Mouse (Mus musculus): ENCODE results near the gene Nfe2l1. TPM values are rescaled to one million over a fixed set of nuclear protein-coding genes. Genes with fewer than 3 reads are reported as not detected.
"Not testable (repeated sequence)": the region's sequence is repeated elsewhere in the genome, so short reads cannot be mapped to it uniquely, and the experiment has no call there.

Gene Nfe2l1
- polyA plus RNA-seq, 1 experiment from 2014 or later, result 31.6 TPM

DNA sequence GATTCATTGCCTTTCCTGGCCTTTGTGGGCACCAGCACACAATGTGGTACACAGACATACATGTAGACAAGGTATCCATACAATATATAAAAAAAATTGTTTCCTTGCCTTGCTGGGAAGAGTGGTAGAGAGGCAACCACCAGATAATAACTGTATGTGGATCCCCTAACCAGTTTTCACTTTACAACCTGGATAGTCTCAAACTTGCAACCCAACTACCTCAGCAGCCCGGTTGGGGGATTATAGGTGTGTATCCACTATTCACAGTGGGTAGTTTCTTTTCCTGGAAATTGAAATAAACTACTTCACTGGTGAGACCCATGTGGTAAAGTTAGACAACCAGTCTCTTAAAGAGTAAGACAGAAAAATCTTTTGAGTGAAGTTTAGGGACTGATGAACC, 13.3 kb downstream of the Nfe2l1 start:
- no peak for ATAC-seq
- WGBS, result 98% methylated on average over 1 of the region's 1 CpGs
- no peaks in the 10 kb centered on the region for H3K27me3 ChIP-seq (replicated peaks; ENCODE audit: control insufficient read depth, insufficient read depth, low read length)
- no peaks in the 10 kb centered on the region for H3K9me3 ChIP-seq (ENCODE audit: control insufficient read depth)
- H3K4me2 ChIP-seq (replicated peaks; ENCODE audit: low read depth), result no peak overlapping the region
- no peaks in the 10 kb centered on the region for H3K4me1 ChIP-seq (replicated peaks; ENCODE audit: control insufficient read depth, insufficient read depth, low read length)
- no peak for TF ChIP-seq CTCF (IDR thresholded peaks at IDR 0.05; ENCODE audit: low read depth)
- H3K4me3 ChIP-seq (ENCODE audit: low read depth, low read length), result no peak overlapping the region
- H3K27ac ChIP-seq (ENCODE audit: low read depth, low read length), result no peak overlapping the region
- peaks cover 68% of the 10 kb centered on the region for H3K36me3 ChIP-seq (ENCODE audit: control insufficient read depth, insufficient read depth)
- H3K9ac ChIP-seq (ENCODE audit: low read depth, low read length), result no peak overlapping the region

GRCm38 (mm10) chr11:96815895-96816294, 13.9 kb downstream of the Nfe2l1 start:
- no peak overlapping the region for H3K4me2 ChIP-seq (replicated peaks; ENCODE audit: low read depth)
- H3K36me3 ChIP-seq (ENCODE audit: control insufficient read depth, insufficient read depth), result peaks cover 62% of the 10 kb centered on the region
- no peaks in the 10 kb centered on the region for H3K4me1 ChIP-seq (replicated peaks; ENCODE audit: control insufficient read depth, insufficient read depth, low read length)
- H3K9me3 ChIP-seq (ENCODE audit: control insufficient read depth), result no peaks in the 10 kb centered on the region
- H3K27me3 ChIP-seq (replicated peaks; ENCODE audit: control insufficient read depth, insufficient read depth, low read length), result no peaks in the 10 kb centered on the region
- no peak for ATAC-seq
- no peak overlapping the region for H3K9ac ChIP-seq (ENCODE audit: low read depth, low read length)
- H3K27ac ChIP-seq (ENCODE audit: low read depth, low read length), result no peak overlapping the region
- no peak for TF ChIP-seq CTCF (IDR thresholded peaks at IDR 0.05; ENCODE audit: low read depth)
- WGBS, result 99% methylated on average over 2 of the region's 2 CpGs
- H3K4me3 ChIP-seq (ENCODE audit: low read depth, low read length), result no peak overlapping the region

DNA sequence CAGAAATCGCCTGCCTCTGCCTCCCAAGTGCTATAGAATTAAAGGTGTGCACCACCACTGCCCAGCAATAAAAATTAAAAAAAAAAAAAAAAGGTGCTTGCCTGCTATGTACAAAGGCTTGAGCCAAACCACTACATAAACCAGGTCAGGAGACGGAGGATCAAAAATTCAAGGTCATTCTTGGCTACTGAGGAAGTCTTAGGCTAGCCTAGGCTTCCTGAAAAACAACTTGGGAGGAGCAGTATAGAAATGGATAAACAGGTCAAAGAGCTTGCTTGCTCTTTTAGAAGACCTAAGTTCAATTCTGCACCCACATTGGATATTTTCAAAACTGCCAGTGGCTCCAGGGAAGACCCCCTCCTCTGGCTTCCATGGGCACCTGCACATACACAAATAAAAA, 15.3 kb downstream of the Nfe2l1 start:
- TF ChIP-seq CTCF (IDR thresholded peaks at IDR 0.05; ENCODE audit: low read depth), result no peak
- WGBS, result 66% methylated on average over 2 of the region's 2 CpGs
- no peak for ATAC-seq
- no peak overlapping the region for H3K4me2 ChIP-seq (replicated peaks; ENCODE audit: low read depth)
- no peaks in the 10 kb centered on the region for H3K9me3 ChIP-seq (ENCODE audit: control insufficient read depth)
- H3K27ac ChIP-seq (ENCODE audit: low read depth, low read length), result no peak overlapping the region
- no peak overlapping the region for H3K9ac ChIP-seq (ENCODE audit: low read depth, low read length)
- no peaks in the 10 kb centered on the region for H3K27me3 ChIP-seq (replicated peaks; ENCODE audit: control insufficient read depth, insufficient read depth, low read length)
- peaks cover 59% of the 10 kb centered on the region for H3K36me3 ChIP-seq (ENCODE audit: control insufficient read depth, insufficient read depth)
- H3K4me3 ChIP-seq (ENCODE audit: low read depth, low read length), result no peak overlapping the region
- H3K4me1 ChIP-seq (replicated peaks; ENCODE audit: control insufficient read depth, insufficient read depth, low read length), result no peaks in the 10 kb centered on the region

DNA sequence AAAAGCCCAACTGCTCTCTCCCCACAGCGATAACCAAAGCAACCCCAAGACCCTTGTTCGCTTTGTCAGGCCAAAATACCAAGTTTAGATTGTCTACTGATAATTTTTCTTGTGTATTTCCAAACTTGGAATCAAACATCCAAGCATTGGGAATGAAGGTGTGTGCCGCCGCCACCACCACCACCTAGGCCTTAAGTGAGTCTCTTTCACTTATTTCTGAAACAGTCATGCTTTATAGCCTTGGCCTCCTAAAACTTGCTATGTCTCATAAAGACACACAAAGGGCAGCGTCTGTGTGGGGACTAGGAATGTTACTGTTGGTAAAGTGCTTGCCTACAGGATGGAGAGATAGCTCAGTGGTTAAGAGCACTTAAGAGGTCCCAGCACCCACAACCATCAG, 15.8 kb downstream of the Nfe2l1 start:
- Histone ChIP-seq H3K9me3 (ENCODE audit: control insufficient read depth) (no peaks in the 10 kb centered on the region), H3K9ac (ENCODE audit: low read depth, low read length) (no peak overlapping the region), H3K4me1 (replicated peaks; ENCODE audit: control insufficient read depth, insufficient read depth, low read length) (no peaks in the 10 kb centered on the region), H3K4me2 (replicated peaks; ENCODE audit: low read depth) (no peak overlapping the region), H3K36me3 (ENCODE audit: control insufficient read depth, insufficient read depth) (peaks cover 59% of the 10 kb centered on the region), H3K27ac (ENCODE audit: low read depth, low read length) (no peak overlapping the region), H3K4me3 (ENCODE audit: low read depth, low read length) (no peak overlapping the region), H3K27me3 (replicated peaks; ENCODE audit: control insufficient read depth, insufficient read depth, low read length) (no peaks in the 10 kb centered on the region)
- ATAC-seq, result no peak
- 89% methylated on average over 5 of the region's 5 CpGs for WGBS
- no peak for TF ChIP-seq CTCF (IDR thresholded peaks at IDR 0.05; ENCODE audit: low read depth)

GRCm38 (mm10) chr11:96813455-96813854, 16.3 kb downstream of the Nfe2l1 start:
- H3K4me2 ChIP-seq (replicated peaks; ENCODE audit: low read depth), result no peak overlapping the region

GRCm38 (mm10) chr11:96811188-96811587, 18.6 kb downstream of the Nfe2l1 start:
- H3K27me3 ChIP-seq (replicated peaks; ENCODE audit: control insufficient read depth, insufficient read depth, low read length); H3K4me3 ChIP-seq (ENCODE audit: low read depth, low read length); ATAC-seq; H3K9me3 ChIP-seq (ENCODE audit: control insufficient read depth); H3K27ac ChIP-seq (ENCODE audit: low read depth, low read length); H3K4me2 ChIP-seq (replicated peaks; ENCODE audit: low read depth); H3K4me1 ChIP-seq (replicated peaks; ENCODE audit: control insufficient read depth, insufficient read depth, low read length); H3K9ac ChIP-seq (ENCODE audit: low read depth, low read length): not testable (repeated sequence)
- 85% methylated on average over 1 of the region's 1 CpGs for WGBS
- H3K36me3 ChIP-seq (ENCODE audit: control insufficient read depth, insufficient read depth), result peaks cover 51% of the 10 kb centered on the region

More at GRCm38 (mm10) chr11:96813455-96813854, 16.3 kb downstream of the Nfe2l1 start:
- ATAC-seq, result no peak
- Histone ChIP-seq H3K4me1 (replicated peaks; ENCODE audit: control insufficient read depth, insufficient read depth, low read length) (no peaks in the 10 kb centered on the region), H3K4me3 (ENCODE audit: low read depth, low read length) (no peak overlapping the region), H3K9me3 (ENCODE audit: control insufficient read depth) (no peaks in the 10 kb centered on the region), H3K27ac (ENCODE audit: low read depth, low read length) (no peak overlapping the region), H3K9ac (ENCODE audit: low read depth, low read length) (no peak overlapping the region), H3K36me3 (ENCODE audit: control insufficient read depth, insufficient read depth) (peaks cover 59% of the 10 kb centered on the region), H3K27me3 (replicated peaks; ENCODE audit: control insufficient read depth, insufficient read depth, low read length) (no peaks in the 10 kb centered on the region)
- WGBS, result 81% methylated on average over 4 of the region's 4 CpGs
- no peak for TF ChIP-seq CTCF (IDR thresholded peaks at IDR 0.05; ENCODE audit: low read depth)
